Mouse (Mus musculus) liver, embryonic 13.5 days (tissue): ENCODE measurements around the gene Magix. TPM values are rescaled to one million over a fixed set of nuclear protein-coding genes. Genes with fewer than 3 reads are reported as not detected.

ENCODE experiments used
- ATAC-seq: fragments of 200-750 bp; cut with Nextera tagmentation; 2 replicates; pipeline ENCODE4 v1.8.0; 2017; ENCODE audit warnings: low read depth, mild to moderate bottlenecking, moderate number of reproducible peaks, moderate library complexity
- DNase-seq: peaks from one replicate; pipeline ENCODE4 v3.0.0; 2022
- H3K27ac ChIP-seq: fragments of 300-500 bp; sonication (generic); 2 replicates; pipeline ENCODE4 v1.5.1; 2015; ENCODE audit warnings: moderate library complexity, mild to moderate bottlenecking, inconsistent platforms
- H3K27me3 ChIP-seq: fragments of 300-500 bp; sonication (generic); 2 replicates; pipeline ENCODE4 v1.6.1; 2015; ENCODE audit warnings: mild to moderate bottlenecking, inconsistent platforms
- H3K36me3 ChIP-seq: fragments of 300-500 bp; sonication (generic); 2 replicates; pipeline ENCODE4 v1.6.1; 2015; ENCODE audit warnings: mild to moderate bottlenecking, inconsistent platforms
- H3K4me1 ChIP-seq: fragments of 300-500 bp; sonication (generic); replicated peaks from 2 replicates; pipeline ENCODE4 v1.6.1; 2015; ENCODE audit warnings: inconsistent platforms
- H3K4me2 ChIP-seq: fragments of 300-500 bp; sonication (generic); 2 replicates; pipeline ENCODE4 v1.6.1; 2015; ENCODE audit warnings: inconsistent platforms, mild to moderate bottlenecking, moderate library complexity
- H3K4me3 ChIP-seq: fragments of 300-500 bp; sonication (generic); replicated peaks from 2 replicates; pipeline ENCODE4 v1.5.1; 2015; ENCODE audit warnings: mild to moderate bottlenecking, inconsistent platforms
- H3K9ac ChIP-seq: fragments of 300-500 bp; sonication (generic); 2 replicates; pipeline ENCODE4 v1.6.1; 2015; ENCODE audit warnings: mild to moderate bottlenecking, inconsistent platforms
- H3K9me3 ChIP-seq: fragments of 300-500 bp; sonication (generic); replicated peaks from 2 replicates; pipeline ENCODE4 v1.6.1; 2016; ENCODE audit warnings: inconsistent platforms
- WGBS: fragments of 180-500 bp; shearing (Covaris S2); methylation state at CpG from one replicate; pipeline ENCODE4 v1.1.7; 2015; ENCODE audit not compliant: insufficient replicate concordance; 5-methylcytosine and 5-hydroxymethylcytosine counted together
- polyA plus RNA-seq: library from polyadenylated mRNA; unstranded; fragments of >200 nt; fragmentation: Nextera tagmentation; extraction: Ambion mirVana; gene quantifications from 2 replicates; pipeline ENCODE4 v1.2.1, GENCODE M21; 2015

Magix gene
- polyA plus RNA-seq, 1 experiment from 2014 or later = not detected

DNA sequence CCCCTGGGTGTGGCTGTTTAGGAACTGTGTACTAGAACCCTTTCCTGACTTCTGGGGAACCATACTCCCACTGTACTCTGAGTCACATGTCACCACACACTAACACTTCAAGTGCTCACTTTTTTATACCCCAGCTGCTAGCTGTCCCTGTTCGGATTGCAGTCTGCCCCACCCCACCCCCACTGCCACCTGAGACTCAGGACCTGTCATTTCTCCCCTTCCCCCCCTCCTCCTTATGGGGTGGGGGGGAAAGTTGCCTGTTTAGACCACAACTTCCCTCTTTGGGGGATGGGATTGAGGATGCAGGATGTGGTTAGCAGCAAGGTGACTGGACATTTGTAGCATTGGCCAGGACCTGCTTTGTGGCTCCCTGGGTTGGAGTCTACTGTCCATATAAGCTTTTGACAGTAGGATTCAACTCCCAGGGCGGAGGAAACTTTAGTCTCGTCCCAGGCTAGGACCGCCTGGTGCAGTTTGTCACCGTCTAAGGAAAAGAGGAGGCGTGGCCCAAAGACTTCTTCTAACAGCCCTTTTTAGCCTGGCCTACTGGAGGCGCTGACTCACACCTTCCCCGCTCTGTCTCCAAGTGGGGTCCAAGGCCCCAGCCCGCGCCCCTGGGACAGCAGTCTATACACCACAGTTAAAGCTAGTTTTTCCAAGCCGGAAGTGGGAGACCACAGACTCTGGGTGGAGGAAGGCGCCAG is 7.3 kb downstream of the Magix start:
- peak overlapping the region; percentile 47; the same call in 1 of the 2 replicates for H3K9ac ChIP-seq

DNA sequence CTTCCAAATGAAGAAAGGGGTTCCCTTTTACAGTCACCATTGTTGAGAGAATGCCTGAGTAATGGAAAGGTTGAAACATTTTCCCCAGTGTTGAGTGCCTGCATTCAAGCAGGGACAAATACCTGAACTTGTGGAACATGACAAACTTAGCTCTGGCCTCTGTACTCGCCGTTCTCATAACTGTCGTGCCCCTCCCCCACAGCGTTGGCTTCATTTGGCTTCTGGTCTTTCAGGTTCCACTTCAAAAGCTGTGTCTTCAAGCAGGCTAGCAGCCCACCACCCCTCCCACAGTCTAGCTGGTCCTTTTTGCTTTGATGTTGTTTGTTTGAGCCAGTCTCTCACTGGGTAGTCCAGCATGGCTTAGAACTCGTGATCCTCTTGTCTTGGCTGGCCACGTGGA is 8.3 kb downstream of the Magix start:
- Histone ChIP-seq H3K4me1 (peaks cover 36% of the 10 kb centered on the region), H3K4me3 (no peak overlapping the region), H3K9ac (no peak overlapping the region), H3K36me3 (no peaks in the 10 kb centered on the region), H3K4me2 (no peak overlapping the region), H3K27me3 (no peaks in the 10 kb centered on the region), H3K27ac (no peak overlapping the region), H3K9me3 (no peaks in the 10 kb centered on the region)
- DNase-seq = no peak
- WGBS = 27% methylated on average over 6 of the region's 6 CpGs
- ATAC-seq = no peak

More for the DNA sequence above, 7.3 kb downstream of the Magix start:
- DNase-seq (no peak), ATAC-seq (peak; percentile 29; the same call in 1 of the 2 replicates)
- Histone ChIP-seq H3K36me3 (no peaks in the 10 kb centered on the region), H3K9me3 (no peaks in the 10 kb centered on the region), H3K4me2 (peak overlapping the region; percentile 64), H3K27ac (0 out of 2 replicates have a peak overlapping the region, but pooled peaks have one; percentile 16), H3K27me3 (no peaks in the 10 kb centered on the region), H3K4me1 (peaks cover 36% of the 10 kb centered on the region), H3K4me3 (0 out of 2 replicates have a peak overlapping the region, but pooled peaks have one; percentile 42)
- 30% methylated on average over 12 of the region's 12 CpGs for WGBS

DNA sequence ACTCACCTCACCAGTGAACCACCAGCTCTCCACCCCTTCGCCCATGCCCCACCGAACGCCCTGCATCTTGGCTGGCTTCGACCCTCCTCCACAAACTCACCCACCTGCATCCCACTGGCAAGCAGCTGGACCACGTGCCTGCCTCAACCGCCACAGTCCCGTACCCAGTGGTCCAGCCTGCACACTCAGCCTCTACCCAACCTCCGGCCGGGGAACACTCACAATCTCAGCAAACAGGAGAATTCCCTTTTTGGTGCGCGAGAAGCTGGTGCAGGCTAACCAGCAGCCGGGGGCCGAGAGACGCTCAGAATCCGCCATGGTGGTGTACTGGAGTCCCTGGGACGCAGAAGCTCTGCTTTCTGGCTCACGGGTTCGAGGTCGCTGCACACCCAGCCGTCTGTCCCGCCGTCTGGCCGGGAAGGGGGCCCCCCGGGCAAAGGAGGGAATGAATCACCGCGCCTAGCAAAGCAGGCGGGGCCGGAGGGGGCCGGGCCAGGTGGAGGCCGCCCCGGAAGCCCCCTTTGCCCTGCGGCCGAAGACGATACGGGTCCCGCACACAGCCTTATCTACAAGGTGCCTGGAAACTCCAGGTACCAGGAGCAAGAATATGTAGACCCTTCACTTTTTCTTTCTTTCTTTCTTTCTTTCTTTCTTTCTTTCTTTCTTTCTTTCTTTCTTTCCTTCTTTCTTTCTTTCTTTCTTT is 10.0 kb downstream of the Magix start, which contains the start of gene Plp2:
TSS of gene Plp2 (minus strand) at position 470 of the 703 bp plus-strand sequence.
- no peaks in the 10 kb centered on the region for H3K9me3 ChIP-seq
- WGBS = 23% methylated on average over 36 of the region's 36 CpGs
- H3K27me3 ChIP-seq = no peaks in the 10 kb centered on the region
- ATAC-seq (0 out of 2 replicates have a peak, but pooled peaks have one; percentile 19), DNase-seq (no peak)
- H3K27ac ChIP-seq = peak within 1 kb of the TSS; percentile 50
- H3K36me3 ChIP-seq = 0 out of 2 replicates have a peak, but pooled peaks cover 3% of the 10 kb centered on the region
- peak within 1 kb of the TSS; percentile 58 for H3K4me3 ChIP-seq
- H3K9ac ChIP-seq = peak within 1 kb of the TSS; percentile 62
- H3K4me1 ChIP-seq = peaks cover 36% of the 10 kb centered on the region
- peak within 1 kb of the TSS; percentile 71 for H3K4me2 ChIP-seq

DNA sequence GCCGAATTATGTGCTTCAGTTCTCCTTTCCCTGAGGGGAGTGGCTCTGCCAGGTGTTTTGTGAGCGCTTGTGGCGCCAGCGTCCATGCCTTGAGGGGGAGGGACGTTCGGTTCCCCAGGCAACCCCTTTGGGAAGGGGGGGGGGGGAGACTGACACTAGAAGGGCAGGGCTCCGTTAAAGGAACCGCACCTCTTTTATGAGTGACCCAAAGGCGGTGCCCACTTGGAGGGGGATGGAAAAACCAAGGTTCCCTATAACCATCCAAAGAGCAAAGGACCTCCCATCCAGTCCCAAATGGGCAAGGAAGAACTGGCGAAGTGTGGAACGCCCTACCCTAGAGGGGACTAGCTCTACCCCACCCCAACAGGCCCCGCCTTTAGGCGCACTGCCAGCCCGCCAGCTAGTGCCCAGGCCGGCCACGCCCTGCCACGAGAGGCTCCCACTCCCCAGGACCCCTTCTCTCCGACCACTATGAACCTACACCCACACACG is 10.6 kb downstream of the Magix start:
- Histone ChIP-seq H3K36me3 (0 out of 2 replicates have a peak, but pooled peaks cover 3% of the 10 kb centered on the region), H3K9me3 (no peaks in the 10 kb centered on the region), H3K4me1 (peaks cover 36% of the 10 kb centered on the region), H3K4me3 (peak overlapping the region; percentile 58), H3K27ac (peak overlapping the region; percentile 50), H3K9ac (peak overlapping the region; percentile 62), H3K4me2 (peak overlapping the region; percentile 71), H3K27me3 (no peaks in the 10 kb centered on the region)
- ATAC-seq (peak; percentile 72), DNase-seq (no peak)
- 16% methylated on average over 19 of the region's 19 CpGs for WGBS

DNA sequence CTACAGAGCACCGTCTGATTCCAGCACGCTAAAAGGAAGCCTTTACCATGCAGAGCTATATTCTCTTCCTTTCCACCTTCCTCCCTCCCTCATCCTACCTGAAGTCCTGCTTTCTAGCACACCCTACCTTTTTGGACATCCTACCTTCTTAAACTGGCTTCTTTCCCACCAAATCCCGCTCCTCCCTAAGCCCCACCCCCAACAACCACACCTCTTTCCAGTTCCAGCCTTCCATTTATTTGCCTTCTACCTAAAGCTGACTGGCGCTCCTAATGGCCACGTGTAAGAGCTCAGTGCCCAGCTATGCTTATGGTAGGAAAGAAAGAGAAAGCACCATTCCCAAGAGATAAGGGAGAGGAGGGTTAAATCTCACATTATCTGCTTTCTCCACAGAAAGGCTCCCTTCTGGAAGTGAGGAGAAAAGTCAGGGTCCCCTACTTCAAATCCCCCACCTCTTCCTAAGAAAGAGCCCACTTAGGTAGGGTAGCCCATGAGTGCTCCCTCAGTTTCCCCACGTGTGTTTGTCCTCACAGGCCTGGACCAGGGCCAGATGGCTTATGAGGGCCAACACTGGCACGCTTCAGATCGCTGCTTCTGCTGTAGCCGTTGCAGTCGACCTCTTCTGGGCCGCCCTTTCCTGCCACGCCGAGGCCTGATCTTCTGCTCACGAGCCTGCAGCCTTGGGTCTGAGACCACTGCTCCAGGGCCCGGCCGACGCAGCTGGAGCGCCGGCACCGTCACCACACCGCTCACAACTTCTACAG is 15.1 kb downstream of the Magix start:
- DNase-seq (no peak), ATAC-seq (no peak)
- H3K9ac ChIP-seq = no peak overlapping the region
- H3K4me3 ChIP-seq = no peak overlapping the region
- 0 out of 2 replicates have a peak, but pooled peaks cover 3% of the 10 kb centered on the region for H3K36me3 ChIP-seq
- H3K27ac ChIP-seq = no peak overlapping the region
- no peaks in the 10 kb centered on the region for H3K27me3 ChIP-seq
- no peaks in the 10 kb centered on the region for H3K9me3 ChIP-seq
- WGBS = 70% methylated on average over 21 of the region's 21 CpGs
- no peak overlapping the region for H3K4me2 ChIP-seq
- H3K4me1 ChIP-seq = peaks cover 11% of the 10 kb centered on the region

DNA sequence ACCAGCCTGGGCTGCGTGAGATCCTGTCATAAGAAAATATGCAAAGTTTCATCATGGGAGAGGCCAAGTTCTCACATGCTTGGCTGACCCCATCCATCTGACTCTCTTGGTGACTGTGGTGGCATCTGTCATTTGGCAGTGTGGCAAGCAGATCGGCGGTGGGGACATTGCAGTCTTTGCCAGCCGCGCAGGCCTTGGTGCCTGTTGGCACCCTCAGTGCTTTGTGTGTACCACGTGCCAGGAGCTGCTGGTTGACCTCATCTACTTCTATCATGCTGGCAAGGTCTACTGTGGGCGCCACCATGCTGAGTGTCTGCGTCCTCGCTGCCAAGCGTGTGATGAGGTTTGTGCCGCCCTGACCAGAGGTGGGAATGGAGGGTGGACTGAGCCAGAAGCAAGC is 16.3 kb downstream of the Magix start:
- no peak overlapping the region for H3K27ac ChIP-seq
- WGBS = 85% methylated on average over 11 of the region's 11 CpGs
- H3K4me2 ChIP-seq = no peak overlapping the region
- H3K9me3 ChIP-seq = no peaks in the 10 kb centered on the region
- ATAC-seq (no peak), DNase-seq (no peak)
- no peaks in the 10 kb centered on the region for H3K27me3 ChIP-seq
- 0 out of 2 replicates have a peak, but pooled peaks cover 3% of the 10 kb centered on the region for H3K36me3 ChIP-seq
- H3K4me1 ChIP-seq = no peaks in the 10 kb centered on the region
- H3K9ac ChIP-seq = no peak overlapping the region
- no peak overlapping the region for H3K4me3 ChIP-seq

DNA sequence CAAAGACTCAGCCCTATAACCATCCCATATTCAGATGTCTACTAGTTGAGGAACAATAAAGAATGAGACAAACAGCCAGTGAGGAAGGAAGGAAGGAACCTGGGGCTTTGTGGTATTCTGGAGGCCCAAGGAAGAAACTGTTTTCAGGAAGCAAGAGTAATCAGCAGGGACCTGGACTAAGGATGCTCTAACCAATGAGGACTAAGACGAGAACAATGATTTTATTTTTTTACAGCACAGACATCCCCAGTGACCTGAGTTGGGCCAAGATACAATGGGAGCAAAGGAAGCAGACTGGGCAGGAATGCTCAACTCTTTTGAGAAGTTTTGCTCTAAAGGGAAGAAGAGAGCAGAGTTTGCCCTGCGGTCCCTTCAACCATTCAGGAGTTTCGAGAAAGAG is 18.1 kb downstream of the Magix start:
- ATAC-seq (no peak), DNase-seq (no peak)
- Histone ChIP-seq H3K9me3 (no peaks in the 10 kb centered on the region), H3K27ac (no peak overlapping the region), H3K36me3 (0 out of 2 replicates have a peak, but pooled peaks cover 3% of the 10 kb centered on the region), H3K4me2 (no peak overlapping the region), H3K27me3 (no peaks in the 10 kb centered on the region), H3K4me3 (no peak overlapping the region), H3K9ac (no peak overlapping the region), H3K4me1 (peaks cover 7% of the 10 kb centered on the region; the same call in 1 of the 2 replicates)
- WGBS = 43% methylated on average over 3 of the region's 3 CpGs

DNA sequence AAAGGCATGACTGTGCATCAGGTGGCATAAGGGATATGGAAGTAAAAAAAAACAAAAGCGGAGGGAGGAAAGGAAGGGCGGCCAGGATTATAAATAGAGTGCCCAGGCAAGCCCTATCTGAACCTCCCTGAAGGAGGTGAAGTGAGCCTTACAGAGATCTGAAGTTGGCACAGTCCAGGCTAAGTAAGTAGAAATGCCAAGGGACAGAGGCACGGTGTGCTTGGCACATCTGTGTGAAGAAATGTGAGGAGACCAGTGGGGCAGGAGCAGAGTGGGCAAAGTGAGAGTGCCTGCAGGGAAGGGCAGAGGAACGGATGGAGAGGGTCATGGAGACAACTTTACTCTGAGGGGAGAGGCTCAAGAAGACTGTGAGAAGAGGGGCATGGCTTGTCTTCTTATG is 20.0 kb downstream of the Magix start:
- Histone ChIP-seq H3K4me1 (peaks cover 8% of the 10 kb centered on the region; the same call in 1 of the 2 replicates), H3K4me3 (no peak overlapping the region), H3K9me3 (no peaks in the 10 kb centered on the region), H3K27ac (no peak overlapping the region), H3K4me2 (no peak overlapping the region), H3K9ac (no peak overlapping the region), H3K27me3 (no peaks in the 10 kb centered on the region), H3K36me3 (no peaks in the 10 kb centered on the region)
- no peak for ATAC-seq
- WGBS = 72% methylated on average over 4 of the region's 4 CpGs
- no peak for DNase-seq

DNA sequence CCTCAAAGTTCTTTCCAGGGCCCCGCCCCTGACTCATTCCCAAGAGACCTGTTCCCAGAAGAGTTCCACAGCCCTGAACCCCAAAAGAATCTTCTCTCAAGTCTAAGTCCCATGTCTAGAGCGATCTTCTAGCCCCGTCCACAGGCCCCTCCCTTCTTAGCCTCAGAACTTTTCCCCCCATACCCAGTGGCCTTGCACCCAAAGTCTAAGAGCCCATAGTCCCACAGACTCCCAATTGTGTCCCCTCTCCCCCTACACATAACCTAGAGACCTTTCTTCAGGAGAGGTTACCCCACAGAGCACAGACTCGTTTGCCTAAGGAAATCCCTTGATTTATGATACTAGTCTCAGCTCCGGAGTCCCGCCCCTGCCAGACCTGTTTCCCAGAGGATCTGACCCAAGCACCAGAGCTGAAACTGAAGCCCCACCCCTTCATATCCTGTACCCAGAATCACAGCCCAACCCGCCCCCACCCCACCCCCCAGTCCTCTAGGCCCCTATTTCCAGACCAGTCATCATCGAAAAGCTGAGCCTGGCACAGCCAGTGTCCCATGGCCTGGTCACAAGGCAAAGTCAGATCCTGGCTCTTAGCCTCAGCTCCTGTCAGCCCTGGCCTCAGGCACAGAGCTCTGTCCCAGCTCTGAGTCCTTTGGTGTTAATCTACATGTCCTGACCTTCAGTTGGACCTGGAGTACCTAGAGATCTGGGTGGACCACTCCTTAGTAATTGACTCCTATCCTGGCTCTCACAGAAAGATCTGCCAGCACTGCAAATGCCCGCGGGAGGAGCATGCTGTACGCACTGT is 22.1 kb downstream of the Magix start:
- Histone ChIP-seq H3K4me3 (no peak overlapping the region), H3K36me3 (no peaks in the 10 kb centered on the region), H3K9ac (no peak overlapping the region), H3K27me3 (no peaks in the 10 kb centered on the region), H3K27ac (no peak overlapping the region), H3K4me2 (peak overlapping the region; percentile 60), H3K9me3 (no peaks in the 10 kb centered on the region), H3K4me1 (peaks cover 8% of the 10 kb centered on the region; the same call in 1 of the 2 replicates)
- no peak for DNase-seq
- 57% methylated on average over 11 of the region's 11 CpGs for WGBS
- 0 out of 2 replicates have a peak, but pooled peaks have one; percentile 22 for ATAC-seq
